Comparison of ENCODE assay signal across 20 mouse cellular contexts in genomic region chr1:151295486-151295885, GRCm38 (mm10). TPM values are rescaled to one million over a fixed set of nuclear protein-coding genes. Genes with fewer than 3 reads are reported as not detected.
DNase-seq lines count a peak whose midpoint lies in the region; ATAC-seq and TF ChIP-seq lines count a peak whose summit lies in the region.
"Had no signal": no experiment of that assay in that cellular context is flagged by ENCODE, and none has a peak within 500 bp of the region (broad histone marks: within the 10 kb centered on the region; RNA-seq: fewer than 3 reads in every experiment).

No protein-coding gene starts in this region.

- H3K4me3 ChIP-seq in heart, embryonic 10.5 days, result no peak overlapping the region
- H3K4me3 ChIP-seq in midbrain, embryonic 14.5 days (replicated peaks; ENCODE audit: low read depth, low read length), result no peak overlapping the region
- H3K4me3 ChIP-seq in midbrain, postnatal 0 days (ENCODE audit: low read depth, low read length), result no peak overlapping the region
- H3K4me3 ChIP-seq in midbrain, embryonic 16.5 days (ENCODE audit: low read depth, low read length), result no peak overlapping the region
- no peak overlapping the region for H3K4me3 ChIP-seq in midbrain, embryonic 13.5 days (replicated peaks)
- no peak overlapping the region for H3K4me3 ChIP-seq in stomach, postnatal 0 days (ENCODE audit: low read depth, low read length)
- H3K4me3 ChIP-seq: embryonic facial prominence, embryonic 10.5 days; embryonic facial prominence, embryonic 12.5 days; forebrain, embryonic 13.5 days had no signal

- TF ChIP-seq CTCF in midbrain, postnatal 0 days (IDR thresholded peaks at IDR 0.05), result no peak
- no peak for TF ChIP-seq CTCF in stomach, postnatal 0 days (IDR thresholded peaks at IDR 0.05; ENCODE audit: low read depth)

- ATAC-seq in midbrain, embryonic 14.5 days (ENCODE audit: low FRiP score, low TSS enrichment), result no peak
- ATAC-seq in midbrain, postnatal 0 days (ENCODE audit: low FRiP score), result no peak
- peak; percentile 32; the same call in 1 of the 2 replicates for ATAC-seq in midbrain, embryonic 16.5 days
- no peak for ATAC-seq in midbrain, embryonic 13.5 days
- ATAC-seq in stomach, postnatal 0 days (ENCODE audit: low FRiP score, low TSS enrichment), result no peak
- ATAC-seq in inflammation-experienced regulatory T-cells, adult 6 months, result no peak
- ATAC-seq: forebrain, embryonic 13.5 days; forebrain, embryonic 16.5 days had no signal

- peak overlapping the region; percentile 42; the same call in 1 of the 2 replicates for H3K27ac ChIP-seq in heart, embryonic 10.5 days
- H3K27ac ChIP-seq in midbrain, embryonic 14.5 days (replicated peaks; ENCODE audit: low read depth, low read length), result no peak overlapping the region
- H3K27ac ChIP-seq in midbrain, postnatal 0 days (ENCODE audit: low read depth, low read length), result no peak overlapping the region
- H3K27ac ChIP-seq in midbrain, embryonic 16.5 days (ENCODE audit: low read length), result no peak overlapping the region; the same call in 1 of the 2 replicates
- H3K27ac ChIP-seq in midbrain, embryonic 13.5 days, result no peak overlapping the region
- no peak overlapping the region for H3K27ac ChIP-seq in stomach, postnatal 0 days (replicated peaks)
- H3K27ac ChIP-seq: embryonic facial prominence, embryonic 10.5 days; embryonic facial prominence, embryonic 12.5 days; forebrain, embryonic 13.5 days had no signal

- H3K9me3 ChIP-seq in heart, embryonic 10.5 days, result no peaks in the 10 kb centered on the region
- no peaks in the 10 kb centered on the region for H3K9me3 ChIP-seq in midbrain, embryonic 14.5 days (ENCODE audit: control insufficient read depth, low read length)
- H3K9me3 ChIP-seq in midbrain, postnatal 0 days (ENCODE audit: low read length), result no peaks in the 10 kb centered on the region
- H3K9me3 ChIP-seq in midbrain, embryonic 16.5 days (replicated peaks; ENCODE audit: control insufficient read depth, low read length, poor library complexity, severe bottlenecking), result no peaks in the 10 kb centered on the region
- no peaks in the 10 kb centered on the region for H3K9me3 ChIP-seq in midbrain, embryonic 13.5 days
- no peaks in the 10 kb centered on the region for H3K9me3 ChIP-seq in stomach, postnatal 0 days (ENCODE audit: control insufficient read depth, low read length)
- H3K9me3 ChIP-seq: embryonic facial prominence, embryonic 10.5 days; embryonic facial prominence, embryonic 12.5 days; forebrain, embryonic 13.5 days had no signal

- H3K9ac ChIP-seq in midbrain, embryonic 14.5 days (replicated peaks; ENCODE audit: low read length), result no peak overlapping the region
- H3K9ac ChIP-seq in midbrain, postnatal 0 days (replicated peaks; ENCODE audit: low read length, poor library complexity, severe bottlenecking), result no peak overlapping the region
- H3K9ac ChIP-seq in midbrain, embryonic 16.5 days (ENCODE audit: low read depth, low read length), result no peak overlapping the region
- H3K9ac ChIP-seq in midbrain, embryonic 13.5 days (replicated peaks), result no peak overlapping the region
- H3K9ac ChIP-seq in stomach, postnatal 0 days (ENCODE audit: low read length), result no peak overlapping the region
- H3K9ac ChIP-seq: embryonic facial prominence, embryonic 12.5 days; forebrain, embryonic 13.5 days had no signal

- DNase-seq in heart, embryonic 10.5 days (ENCODE audit: low spot score), result peak; percentile 80
- DNase-seq in heart, postnatal 4 days, result no peak
- peak; percentile 19 for DNase-seq in midbrain, embryonic 14.5 days
- DNase-seq in midbrain, postnatal 0 days (ENCODE audit: low spot score), result no peak
- DNase-seq in stomach, postnatal 0 days (ENCODE audit: low spot score), result peak; percentile 4
- DNase-seq: adrenal gland, adult 2 months; adrenal gland, postnatal 10 days; adrenal gland, postnatal 25 days; cerebellum, adult 11-12 months; cerebellum, adult 2 months; cerebellum, adult 9-10 months; cerebellum, postnatal 10 days; cerebellum, postnatal 25 days had no signal

- H3K4me1 ChIP-seq in heart, embryonic 10.5 days, result peaks cover 10% of the 10 kb centered on the region
- H3K4me1 ChIP-seq in midbrain, embryonic 14.5 days (ENCODE audit: control insufficient read depth, insufficient read depth, low read length), result no peaks in the 10 kb centered on the region
- H3K4me1 ChIP-seq in midbrain, postnatal 0 days (ENCODE audit: insufficient read depth, low read length), result no peaks in the 10 kb centered on the region
- peaks cover 4% of the 10 kb centered on the region for H3K4me1 ChIP-seq in midbrain, embryonic 16.5 days (ENCODE audit: control insufficient read depth, insufficient read depth, low read length)
- 0 out of 2 replicates have a peak, but pooled peaks cover 5% of the 10 kb centered on the region for H3K4me1 ChIP-seq in midbrain, embryonic 13.5 days (replicated peaks)
- H3K4me1 ChIP-seq in stomach, postnatal 0 days (replicated peaks; ENCODE audit: control insufficient read depth, insufficient read depth), result no peaks in the 10 kb centered on the region
- H3K4me1 ChIP-seq: embryonic facial prominence, embryonic 10.5 days; embryonic facial prominence, embryonic 12.5 days; forebrain, embryonic 13.5 days had no signal

- no peaks in the 10 kb centered on the region for H3K27me3 ChIP-seq in heart, embryonic 10.5 days (ENCODE audit: insufficient read depth, poor library complexity, severe bottlenecking)
- H3K27me3 ChIP-seq in midbrain, embryonic 14.5 days (ENCODE audit: control insufficient read depth, insufficient read depth, low read length), result no peaks in the 10 kb centered on the region
- no peaks in the 10 kb centered on the region for H3K27me3 ChIP-seq in midbrain, postnatal 0 days (ENCODE audit: insufficient read depth, low read length)
- no peaks in the 10 kb centered on the region for H3K27me3 ChIP-seq in midbrain, embryonic 16.5 days (ENCODE audit: control insufficient read depth, insufficient read depth, low read depth, low read length)
- H3K27me3 ChIP-seq in midbrain, embryonic 13.5 days, result no peaks in the 10 kb centered on the region
- no peaks in the 10 kb centered on the region for H3K27me3 ChIP-seq in stomach, postnatal 0 days (ENCODE audit: control insufficient read depth, insufficient read depth, low read length)
- H3K27me3 ChIP-seq: embryonic facial prominence, embryonic 12.5 days; forebrain, embryonic 13.5 days had no signal

- 38% methylated on average over 3 of the region's 3 CpGs for WGBS in heart, embryonic 10.5 days
- 47% methylated on average over 3 of the region's 3 CpGs for WGBS in midbrain, embryonic 14.5 days
- WGBS in midbrain, postnatal 0 days, result 40% methylated on average over 3 of the region's 3 CpGs
- 53% methylated on average over 3 of the region's 3 CpGs for WGBS in midbrain, embryonic 16.5 days
- WGBS in midbrain, embryonic 13.5 days, result 57% methylated on average over 3 of the region's 3 CpGs
- 64% methylated on average over 3 of the region's 3 CpGs for WGBS in stomach, postnatal 0 days

- no peaks in the 10 kb centered on the region for H3K36me3 ChIP-seq in heart, embryonic 10.5 days
- no peaks in the 10 kb centered on the region for H3K36me3 ChIP-seq in midbrain, embryonic 14.5 days (ENCODE audit: control insufficient read depth, insufficient read depth, low read length)
- H3K36me3 ChIP-seq in midbrain, postnatal 0 days (ENCODE audit: insufficient read depth, low read length), result no peaks in the 10 kb centered on the region
- no peaks in the 10 kb centered on the region for H3K36me3 ChIP-seq in midbrain, embryonic 16.5 days (ENCODE audit: control insufficient read depth, insufficient read depth, low read length)
- no peaks in the 10 kb centered on the region for H3K36me3 ChIP-seq in midbrain, embryonic 13.5 days
- no peaks in the 10 kb centered on the region for H3K36me3 ChIP-seq in stomach, postnatal 0 days (ENCODE audit: control insufficient read depth, insufficient read depth, low read length)
- H3K36me3 ChIP-seq: embryonic facial prominence, embryonic 10.5 days; embryonic facial prominence, embryonic 12.5 days had no signal

- no peak overlapping the region for H3K4me2 ChIP-seq in midbrain, embryonic 14.5 days (ENCODE audit: low read length)
- H3K4me2 ChIP-seq in midbrain, postnatal 0 days (ENCODE audit: low read depth, low read length, poor library complexity, severe bottlenecking), result no peak overlapping the region
- H3K4me2 ChIP-seq in midbrain, embryonic 16.5 days (ENCODE audit: low read length), result no peak overlapping the region
- no peak overlapping the region for H3K4me2 ChIP-seq in midbrain, embryonic 13.5 days (replicated peaks)
- no peak overlapping the region for H3K4me2 ChIP-seq in stomach, postnatal 0 days (replicated peaks; ENCODE audit: low read depth)
- H3K4me2 ChIP-seq: embryonic facial prominence, embryonic 12.5 days; forebrain, embryonic 13.5 days had no signal

- TF ChIP-seq EP300 in stomach, postnatal 0 days (optimal IDR thresholded peaks at IDR 0.05), result no peak

RNA-seq across cellular contexts. Expression of gene Ivns1abp, which starts 48.8 kb away (rescaled TPM):
- 275 and 305 TPM in 2 replicates for polyA plus RNA-seq in heart, embryonic 10.5 days (2016; fragmentation: Nextera tagmentation; extraction: Ambion mirVana)
- total RNA-seq in heart, postnatal 4 days (2021), result 100 to 1,000 TPM; 286 to 289 TPM
- polyA plus RNA-seq in midbrain, embryonic 14.5 days (2014; fragmentation: Nextera tagmentation; extraction: Ambion mirVana), result 182 and 297 TPM in 2 replicates
- 164 and 176 TPM in 2 replicates for total RNA-seq in midbrain, postnatal 0 days (2014; rRNA removed)
- polyA plus RNA-seq in midbrain, postnatal 0 days (2015; fragmentation: Nextera tagmentation; extraction: Ambion mirVana), result 167 and 169 TPM in 2 replicates
- polyA plus RNA-seq in midbrain, embryonic 16.5 days (2015; fragmentation: Nextera tagmentation; extraction: Ambion mirVana), result 260 and 271 TPM in 2 replicates
- 304 and 319 TPM in 2 replicates for polyA plus RNA-seq in midbrain, embryonic 13.5 days (2015; fragmentation: Nextera tagmentation; extraction: Ambion mirVana)
- 92.8 and 97.5 TPM in 2 replicates for polyA plus RNA-seq in stomach, postnatal 0 days (2015; fragmentation: Nextera tagmentation; extraction: Ambion mirVana)
- polyA plus RNA-seq in inflammation-experienced regulatory T-cells, adult 6 months (2017; shearing (Covaris generic)), result 100 to 1,000 TPM; 119 to 141 (median 125) TPM

Comparison
In these comparisons a context has a peak if more than half of its experiments do, and no peak if none do; other contexts are left out.
1. DNase-seq: peak in heart, embryonic 10.5 days (single experiment), midbrain, embryonic 14.5 days (single experiment) and stomach, postnatal 0 days (single experiment); none in heart, postnatal 4 days (single experiment) and midbrain, postnatal 0 days (single experiment).